Mouse (Mus musculus) adrenal gland, postnatal 25 days (tissue): ENCODE measurements around the gene Zfp553. TPM values are rescaled to one million over a fixed set of nuclear protein-coding genes. Genes with fewer than 3 reads are reported as not detected.
A peak's percentile ranks its signal among the peaks of the same experiment; 100 is the strongest.

Experiments used
- DNase-seq: peaks from one replicate; pipeline ENCODE4 v3.0.0; 2021; ENCODE audit warnings: mixed read lengths
- long read RNA-seq: library from polyadenylated mRNA; stranded (forward); transcript quantifications from one replicate; pipeline ENCODE4 v2.0.0, GENCODE M21; 2021
- total RNA-seq: library from RNA; stranded (reverse); gene quantifications from 2 replicates; pipeline ENCODE4 v1.2.3, GENCODE M21; 2021

Zfp553 gene
- total RNA-seq, result 14.7 and 15.2 TPM in 2 replicates
- long read RNA-seq, transcript Zfp553-201 (2 exons, 3,043 nt), result minor isoform, 11 of 32 reads
- long read RNA-seq, transcript Zfp553-202 (2 exons, 3,342 nt), result major isoform, 15 of 32 reads
- long read RNA-seq, partial matches to known transcripts, result 5 of 32 reads
- long read RNA-seq, other reads (novel, unspliced or antisense), result 0 of 32 reads

DNA sequence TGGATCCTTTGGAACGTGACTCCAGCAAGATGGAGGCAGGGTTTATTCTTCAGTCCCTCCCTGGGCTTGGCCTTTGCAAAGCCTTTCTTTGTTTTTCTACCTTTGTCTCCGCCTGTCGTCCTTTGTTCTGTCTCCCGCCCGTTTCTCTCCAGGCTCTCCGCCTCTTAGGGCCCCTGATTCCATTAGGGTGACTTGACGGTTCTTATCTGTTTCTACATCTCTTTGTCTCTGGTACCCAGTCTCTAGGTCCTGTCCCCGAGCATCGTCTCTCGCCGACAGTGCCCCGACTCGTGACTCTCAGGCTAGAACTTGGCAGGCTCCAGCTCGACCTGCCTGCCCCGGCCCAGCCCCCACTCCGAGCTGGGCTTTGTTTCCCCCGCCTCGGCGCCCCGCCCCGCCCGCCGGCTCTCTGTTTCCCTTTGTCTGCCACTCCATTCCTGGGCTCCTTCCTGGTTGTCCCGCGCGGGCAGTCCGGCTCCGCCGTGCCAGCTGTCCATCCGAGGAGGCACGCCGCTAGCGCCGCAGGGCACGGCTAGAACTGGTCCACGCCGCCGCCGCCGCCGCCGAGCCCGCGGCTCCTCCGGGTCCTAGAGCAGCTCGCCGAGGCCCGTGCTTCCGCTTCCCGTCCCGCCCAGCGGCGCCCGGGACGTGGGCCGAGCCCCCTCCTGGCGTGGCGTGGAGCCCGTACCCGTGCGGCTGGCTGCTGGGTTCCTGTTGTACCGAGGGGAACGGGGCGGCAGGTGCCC lies at the start of gene Zfp553, which contains the start of gene Sept1:
Gene Zfp553, plus strand, starts transcription at position 440 of the 746 bp plus-strand sequence.
Gene Sept1, minus strand, starts transcription at position 509 of the 746 bp plus-strand sequence.
- peak; percentile 87 for DNase-seq

DNA sequence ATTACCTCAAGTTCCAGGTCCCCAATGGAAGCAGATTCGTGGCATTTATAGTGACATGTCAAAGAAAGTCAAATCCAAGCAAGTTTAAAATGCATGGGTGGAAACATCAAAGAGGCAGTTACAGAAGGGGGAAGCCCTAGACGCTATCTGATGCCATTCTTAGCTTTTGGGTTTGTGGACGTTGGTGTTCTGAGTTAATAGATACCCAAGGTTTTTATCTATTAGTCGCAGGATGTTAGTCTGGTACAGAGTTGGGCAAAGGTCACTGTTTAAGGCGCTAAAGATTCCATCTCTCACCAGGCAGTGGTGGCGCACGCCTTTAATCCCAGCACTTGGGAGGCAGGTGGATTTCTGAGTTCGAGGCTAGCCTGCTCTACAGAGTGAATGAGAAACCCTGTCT lies 49.5 kb upstream of the Zfp553 start:
- DNase-seq, result no peak

DNA sequence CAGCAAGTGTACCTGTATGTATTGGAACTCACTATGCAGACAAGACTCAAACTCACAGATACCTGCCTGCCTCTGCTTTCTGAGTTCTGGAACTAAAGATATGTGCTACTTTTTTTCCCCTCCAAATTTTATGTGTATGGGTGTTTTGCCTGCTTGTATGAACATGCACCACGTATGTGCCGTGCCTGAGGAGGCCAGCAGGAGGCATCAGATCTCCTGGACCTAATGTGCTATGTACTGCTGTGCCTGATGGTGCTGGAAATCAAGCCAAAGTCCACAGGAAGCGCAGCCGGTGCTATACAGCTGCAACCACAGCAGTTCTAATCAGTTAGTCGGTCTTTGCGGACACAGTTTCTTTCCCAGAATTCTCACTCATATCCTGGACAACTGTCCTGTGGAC lies 49.0 kb upstream of the Zfp553 start:
- DNase-seq, result no peak

DNA sequence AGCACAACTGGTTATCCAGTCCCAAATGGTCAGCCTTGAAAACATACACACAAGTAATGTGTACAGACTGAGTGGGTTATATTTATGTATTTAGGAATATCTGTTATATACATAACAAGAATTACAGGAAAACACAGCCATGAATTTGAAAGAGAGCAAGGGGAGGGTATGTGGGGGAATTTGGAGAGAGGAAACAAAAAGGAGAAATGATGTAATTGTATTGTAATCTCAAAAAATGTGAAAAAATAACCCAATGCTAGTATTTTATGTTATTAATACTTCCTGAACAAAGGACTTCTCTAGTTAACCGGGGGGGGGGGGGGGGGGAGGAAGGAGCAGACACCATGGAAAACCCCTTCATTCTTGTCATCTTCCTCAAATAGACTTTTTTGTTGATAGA lies 48.1 kb upstream of the Zfp553 start:
- DNase-seq, result no peak

DNA sequence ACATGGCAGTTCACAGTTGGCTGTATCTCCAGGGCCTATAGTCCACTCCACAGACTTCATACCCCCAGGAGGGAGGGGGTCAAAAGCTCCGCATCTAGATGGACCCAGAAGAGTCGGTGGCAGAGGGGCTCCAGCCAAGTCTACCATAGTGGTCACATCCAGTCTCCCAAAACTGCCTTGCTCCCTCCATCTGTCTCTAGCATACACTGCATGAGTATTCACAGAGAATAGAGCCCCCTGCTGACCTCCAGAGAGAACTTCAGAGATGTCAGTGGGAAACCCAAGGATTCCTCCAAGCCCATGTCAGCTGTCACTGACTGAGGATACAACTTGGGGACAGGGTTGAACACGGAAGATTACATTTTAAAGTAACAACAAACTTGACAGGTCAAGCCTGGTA lies 47.3 kb upstream of the Zfp553 start:
- DNase-seq, result no peak

DNA sequence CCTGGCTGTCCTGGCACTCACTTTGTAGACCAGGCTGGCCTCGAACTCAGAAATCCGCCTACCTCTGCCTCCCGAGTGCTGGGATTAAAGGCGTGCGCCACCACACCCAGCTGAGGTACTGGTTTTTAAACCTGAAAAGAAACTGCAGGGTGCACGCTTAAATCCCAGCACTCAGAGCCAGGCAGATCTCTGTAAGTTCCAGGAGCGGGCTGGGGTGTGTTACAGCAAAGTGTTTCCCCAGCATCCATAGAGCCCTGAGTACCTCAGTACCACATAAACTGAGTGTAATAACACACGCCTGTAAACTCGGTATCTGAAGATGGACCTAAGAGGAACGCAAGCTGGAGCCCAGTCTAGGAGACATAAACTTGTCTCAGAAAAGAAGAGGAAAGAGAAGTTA lies 45.5 kb upstream of the Zfp553 start:
- no peak for DNase-seq

DNA sequence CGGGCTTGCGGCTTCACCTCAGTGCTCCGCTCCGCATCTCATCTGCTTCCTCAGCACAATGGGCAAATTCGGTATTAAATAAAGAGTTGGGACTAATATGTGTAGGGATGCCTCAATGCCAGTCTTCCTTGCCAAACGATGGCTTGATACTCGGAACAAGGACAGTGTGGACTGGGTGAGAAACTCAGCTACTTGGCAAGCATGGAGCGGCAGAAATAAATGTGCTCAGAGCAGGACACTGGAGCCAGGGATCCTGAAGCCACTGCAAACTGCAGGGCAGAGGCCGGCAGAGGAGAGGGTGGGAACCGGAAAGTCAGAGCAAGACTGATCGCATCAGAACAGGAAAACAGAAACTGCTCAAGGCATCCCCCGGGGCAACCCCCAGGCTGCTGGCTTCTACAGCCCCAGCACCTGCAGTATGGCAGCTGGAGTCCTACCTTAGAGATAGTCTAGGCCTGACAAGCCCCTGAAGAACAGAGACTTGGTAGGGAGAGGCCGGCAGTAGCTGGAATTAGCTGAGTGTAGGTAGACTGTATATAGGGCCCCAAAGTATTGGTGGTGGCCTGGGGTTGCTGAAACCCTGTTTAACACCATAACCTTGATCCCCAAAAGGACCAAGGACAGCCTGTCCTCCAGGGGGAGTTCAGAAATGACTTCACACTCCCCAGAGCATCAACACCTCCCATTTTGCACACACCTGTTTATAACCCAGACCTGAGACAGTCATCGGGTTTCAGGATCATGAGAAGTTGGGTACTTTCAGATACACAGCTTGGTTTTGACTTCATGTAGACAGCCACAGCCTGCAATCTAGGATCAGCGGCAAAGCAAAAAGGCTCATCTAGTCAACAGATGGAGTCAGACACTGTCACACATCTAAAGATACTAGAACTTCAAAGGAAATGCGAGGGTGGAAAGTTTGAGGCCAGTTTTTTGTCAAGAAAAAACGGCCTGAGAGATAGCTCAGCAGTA lies 44.3 kb upstream of the Zfp553 start:
- DNase-seq, result no peak

DNA sequence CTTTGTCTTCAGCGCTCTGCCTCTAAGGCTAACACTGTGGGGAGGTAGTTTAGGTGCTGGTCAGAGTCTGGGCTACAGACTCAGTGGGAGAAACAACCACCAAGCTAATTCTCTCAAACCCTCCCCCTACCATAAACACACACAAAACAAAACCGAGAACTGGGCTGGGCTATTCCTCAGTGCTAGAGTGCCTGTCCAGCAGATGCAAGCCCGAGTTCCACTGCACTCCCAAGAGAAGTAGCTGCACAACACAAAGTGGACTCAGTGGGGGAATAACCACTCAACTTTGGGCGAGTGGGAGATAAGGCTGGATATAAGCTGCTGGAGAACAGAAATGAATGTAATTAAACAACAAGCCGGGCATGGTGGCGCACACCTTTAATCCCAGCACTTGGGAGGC lies 42.2 kb upstream of the Zfp553 start:
- no peak for DNase-seq

DNA sequence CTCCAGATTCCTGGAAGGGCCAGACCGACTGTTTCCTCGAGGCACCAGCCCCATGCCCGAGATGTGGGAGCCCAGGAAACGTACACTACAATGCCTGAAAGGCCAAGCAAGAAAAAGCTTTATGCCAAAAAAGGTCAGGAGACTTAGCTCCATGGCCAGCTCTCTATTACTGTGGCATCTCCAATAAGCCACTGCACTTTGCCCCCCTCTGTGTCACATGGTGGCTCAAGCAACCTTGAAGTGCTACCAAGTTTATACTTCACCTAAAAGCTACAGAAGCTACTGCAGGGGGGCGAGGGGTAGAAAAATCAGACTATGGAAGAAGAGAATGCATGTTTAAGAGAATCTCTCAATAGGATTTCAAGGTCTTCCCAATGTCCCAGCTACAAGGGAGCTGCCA lies 39.9 kb upstream of the Zfp553 start:
- DNase-seq, result no peak

DNA sequence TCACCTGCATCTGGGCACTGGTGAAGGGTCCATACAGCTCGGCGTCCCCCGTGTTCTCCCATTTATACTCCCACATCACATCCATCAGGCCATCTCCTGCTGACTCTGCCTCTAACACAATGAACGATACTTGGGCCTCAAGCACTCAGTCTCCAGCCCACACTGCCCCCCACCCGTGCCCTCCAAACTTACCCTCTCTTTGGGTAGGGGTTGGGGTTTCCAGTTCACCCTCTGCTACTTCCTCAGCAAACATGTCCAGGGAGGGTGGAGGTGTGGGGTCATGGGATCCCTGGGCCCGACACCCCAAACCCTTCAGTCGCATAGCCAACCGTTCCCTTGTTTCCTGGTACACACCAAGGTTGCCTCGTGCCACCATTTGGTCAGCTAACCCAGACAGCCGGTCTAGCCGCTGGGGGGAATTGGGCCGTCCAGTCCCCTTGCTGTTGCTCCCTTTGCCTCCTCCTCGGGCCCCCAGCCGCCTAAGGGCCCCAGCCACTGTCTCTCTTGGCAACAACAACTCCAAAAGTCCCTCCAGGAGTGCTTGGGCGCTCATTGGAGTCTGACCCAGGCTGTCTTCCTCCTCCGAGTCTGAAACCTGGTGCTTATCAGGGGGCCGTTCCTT lies 38.7 kb upstream of the Zfp553 start:
- DNase-seq, result no peak

DNA sequence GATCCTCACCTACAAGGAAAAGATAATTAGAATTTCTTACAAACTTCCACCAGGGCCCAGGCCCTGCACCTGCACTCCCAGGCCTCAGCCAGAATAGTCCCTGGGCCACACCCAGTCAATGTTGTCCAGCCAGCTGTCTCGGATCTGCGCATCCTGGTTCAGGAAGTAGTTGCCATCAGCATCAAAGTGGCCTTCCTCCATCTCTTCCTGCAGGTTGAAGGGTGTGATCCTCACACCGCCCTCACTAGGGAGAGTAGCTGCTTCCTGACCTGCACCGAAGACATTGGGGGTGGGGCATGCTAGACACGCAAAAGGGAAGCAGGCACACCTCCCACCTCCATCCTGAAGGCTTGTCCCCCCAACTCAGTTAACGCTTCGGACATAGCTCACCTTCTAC lies 38.2 kb upstream of the Zfp553 start:
- no peak for DNase-seq

DNA sequence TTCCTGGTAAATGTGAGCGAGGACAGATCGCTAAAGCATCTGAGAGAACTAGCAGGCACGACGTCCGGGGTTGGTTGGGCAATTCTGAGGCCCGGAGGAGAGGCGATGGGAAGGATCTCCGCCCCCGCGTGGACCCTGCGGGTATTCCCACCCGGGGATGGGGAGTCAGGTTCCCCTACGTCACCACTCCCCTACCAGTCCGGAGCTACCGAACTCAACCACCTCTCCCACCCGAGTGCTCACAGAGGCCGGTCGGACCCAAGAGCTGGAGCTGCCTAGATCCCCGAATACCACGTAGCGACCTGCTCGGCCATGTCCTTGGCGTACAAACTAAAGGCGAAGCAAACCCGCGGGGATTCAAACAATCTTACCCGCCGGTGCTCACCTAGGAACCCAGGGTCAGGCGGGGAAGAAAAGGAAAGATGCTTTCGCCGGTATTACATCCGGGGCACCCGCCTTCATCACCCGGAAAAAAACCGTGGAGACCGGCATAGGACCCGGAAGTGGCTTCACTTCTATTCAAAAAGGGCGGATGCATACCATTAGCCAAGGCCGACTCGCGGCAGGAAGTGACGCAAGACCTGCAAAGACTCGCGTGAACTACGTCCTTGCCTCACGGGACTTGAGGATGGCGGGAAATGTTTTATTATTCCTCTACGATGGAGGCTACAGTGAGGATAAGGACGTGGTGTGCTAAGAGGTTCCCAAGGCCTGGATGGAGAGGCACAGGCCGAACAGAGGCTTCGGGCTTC lies 37.1 kb upstream of the Zfp553 start, which contains the start of gene Cd2bp2:
Gene Cd2bp2, minus strand, starts transcription at position 507 of the 752 bp plus-strand sequence.
- peak; percentile 92 for DNase-seq

DNA sequence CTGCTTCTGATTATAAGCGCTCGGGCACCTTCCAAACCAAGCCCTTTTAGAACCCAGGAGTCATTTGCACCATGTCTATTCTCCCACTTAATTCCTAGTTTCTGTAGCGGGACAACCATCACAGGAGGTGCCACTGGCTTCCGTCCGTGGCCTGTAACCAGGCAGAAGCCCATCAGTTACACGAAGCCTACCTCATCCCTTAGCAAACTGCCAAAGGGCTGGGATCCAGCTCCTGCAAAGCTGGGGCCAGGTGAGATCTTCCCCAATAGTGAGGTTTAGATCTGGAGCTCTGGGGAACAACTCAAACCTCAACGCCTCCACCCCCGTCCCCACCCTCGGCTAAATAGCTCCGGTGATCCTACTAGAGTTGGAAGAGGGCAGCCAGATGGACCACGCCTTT lies 36.4 kb upstream of the Zfp553 start:
- DNase-seq, result no peak

DNA sequence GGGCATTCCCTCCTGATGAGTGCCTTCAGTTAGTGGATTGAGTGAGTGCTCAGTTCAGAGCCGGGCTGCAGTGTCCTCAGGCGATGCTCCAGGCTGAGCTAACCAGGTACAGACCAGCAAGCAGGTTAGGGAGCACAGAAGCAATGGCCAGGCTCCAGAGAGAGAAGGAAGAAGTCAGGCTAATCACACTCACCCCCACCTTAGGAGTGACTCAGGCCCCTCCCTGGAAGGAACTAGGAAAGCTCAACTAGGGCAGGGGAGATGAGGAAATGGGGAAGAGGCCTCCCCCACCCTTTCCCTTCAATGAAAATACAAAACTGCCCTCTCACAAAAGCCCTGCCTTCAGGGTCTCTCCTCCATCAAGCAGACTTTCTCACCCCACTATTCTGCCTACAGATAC lies 26.3 kb upstream of the Zfp553 start:
- no peak for DNase-seq

DNA sequence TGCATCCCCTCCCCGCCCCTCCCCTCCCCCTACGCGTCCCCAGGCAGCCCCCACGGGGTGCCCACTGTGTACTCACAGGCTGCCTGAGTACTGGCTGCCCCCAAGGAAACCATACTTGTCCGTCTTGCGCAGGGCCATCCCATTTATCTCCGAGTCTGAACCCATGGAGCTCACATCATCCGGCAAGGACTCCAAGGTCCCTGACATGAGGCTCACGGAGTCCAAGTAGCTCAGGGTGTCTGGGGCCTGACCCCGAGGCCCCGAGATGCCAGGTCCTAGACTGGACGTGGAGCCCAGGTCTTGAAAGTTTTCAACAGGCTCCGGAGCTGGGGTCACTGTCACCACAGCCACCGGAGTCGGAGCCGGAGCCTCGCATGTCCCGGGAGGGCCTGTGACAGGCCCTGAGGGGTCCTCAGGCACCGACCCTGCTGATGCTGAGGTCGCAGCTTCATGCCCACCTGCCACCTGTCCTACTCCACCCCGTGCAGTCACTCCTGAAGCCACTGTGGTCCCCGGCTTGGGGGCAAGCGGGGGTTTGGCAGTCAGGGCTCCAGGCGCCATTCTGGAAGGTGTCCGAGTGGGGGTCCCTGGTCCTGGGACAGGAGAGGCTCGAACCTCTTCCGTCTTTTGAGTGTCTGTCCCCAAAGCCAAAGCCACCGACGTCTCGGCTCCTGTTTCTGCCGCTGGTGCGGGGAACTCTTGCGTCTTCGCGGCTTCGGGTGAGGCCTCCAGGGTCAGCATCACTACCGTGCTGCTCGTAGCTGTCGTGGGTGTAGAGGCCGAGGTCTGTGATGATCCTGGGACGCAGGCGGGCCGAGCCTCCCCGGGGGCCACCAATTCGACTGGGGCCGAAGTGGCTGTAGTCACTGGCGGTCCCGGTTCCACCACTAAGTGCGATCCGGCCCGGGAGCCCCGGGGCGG lies 25.2 kb upstream of the Zfp553 start:
- DNase-seq, result peak; percentile 41

DNA sequence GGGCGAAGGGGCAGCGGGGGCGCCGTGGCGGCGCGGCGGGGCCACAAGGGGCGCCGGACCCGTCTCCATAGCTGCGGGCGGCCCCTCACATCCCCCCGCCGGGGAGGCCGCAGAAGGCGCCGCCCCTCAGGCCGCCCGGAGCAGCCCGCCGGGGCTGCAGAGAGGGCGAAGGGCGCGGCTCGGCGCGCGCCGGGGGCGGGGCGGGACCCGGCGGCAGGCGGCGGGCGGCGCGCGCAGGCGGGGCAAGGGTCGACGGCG lies 24.6 kb upstream of the Zfp553 start, which contains the start of gene Tbc1d10b:
Gene Tbc1d10b, minus strand, starts transcription at position 174 of the 258 bp plus-strand sequence.
- no peak for DNase-seq

DNA sequence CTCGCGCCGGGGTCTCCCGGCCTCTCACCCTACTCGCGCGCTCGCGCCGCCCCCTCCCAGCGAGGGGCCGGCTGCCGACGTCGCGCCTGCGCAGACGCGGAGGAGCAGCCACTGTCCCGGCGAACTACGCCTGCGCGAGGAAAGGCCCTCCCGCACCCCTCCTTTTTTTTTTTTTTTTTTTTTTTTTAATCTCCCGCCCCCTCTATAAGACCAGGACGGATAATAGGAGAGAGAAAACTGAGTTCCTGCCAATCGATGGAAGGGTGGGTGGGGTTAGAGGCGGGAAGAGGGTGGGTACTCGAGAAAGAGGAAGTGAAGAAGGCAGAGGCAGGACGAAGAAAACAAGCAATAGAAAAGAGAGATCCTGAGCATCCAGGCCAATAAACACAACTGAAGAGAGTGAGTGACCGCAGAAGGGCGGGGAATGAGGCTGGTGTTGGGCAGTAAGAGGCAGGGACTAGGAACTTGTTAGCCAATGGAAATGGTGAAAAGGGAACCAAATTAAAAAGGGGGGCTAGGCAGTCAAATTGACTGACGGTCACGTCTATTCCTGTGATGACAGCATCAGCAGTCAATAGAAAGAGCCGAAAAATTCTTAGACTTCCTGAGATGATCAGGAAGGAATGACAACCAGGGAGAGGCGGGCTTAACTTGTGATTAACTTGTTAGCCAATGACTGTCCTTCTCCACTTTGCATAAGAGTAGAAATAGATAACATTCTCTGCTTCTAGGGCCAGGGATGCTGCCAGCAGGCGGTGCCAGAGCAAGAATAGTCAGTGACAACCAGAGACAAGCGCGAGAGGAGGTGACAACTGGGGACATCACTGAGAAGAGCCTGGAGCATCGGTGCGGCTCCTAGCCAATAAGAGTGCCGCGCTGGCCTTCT lies 24.1 kb upstream of the Zfp553 start, which contains the start of gene Mylpf:
Gene Mylpf, plus strand, starts transcription at position 338 of the 886 bp plus-strand sequence.
- peak; percentile 97 for DNase-seq

DNA sequence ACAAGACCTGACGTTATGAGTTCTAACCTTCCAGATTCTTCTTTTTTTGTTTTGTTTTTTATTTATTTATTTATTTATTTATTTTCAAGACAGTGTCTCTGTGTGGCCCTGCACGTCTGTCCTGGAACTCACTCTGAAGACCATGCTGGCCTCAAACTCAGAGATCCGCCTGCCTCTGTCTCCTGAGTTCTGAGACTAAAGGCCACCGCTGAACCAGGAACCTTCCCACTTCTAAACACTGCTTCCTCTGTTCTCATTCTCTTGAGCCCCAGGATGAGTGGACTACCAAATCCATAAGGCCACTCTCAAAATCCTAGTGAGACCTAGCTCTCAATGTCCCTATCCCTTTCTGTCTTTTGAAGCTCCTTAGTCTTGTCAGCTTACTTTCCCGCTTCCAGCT lies 23.0 kb upstream of the Zfp553 start:
- DNase-seq, result no peak

DNA sequence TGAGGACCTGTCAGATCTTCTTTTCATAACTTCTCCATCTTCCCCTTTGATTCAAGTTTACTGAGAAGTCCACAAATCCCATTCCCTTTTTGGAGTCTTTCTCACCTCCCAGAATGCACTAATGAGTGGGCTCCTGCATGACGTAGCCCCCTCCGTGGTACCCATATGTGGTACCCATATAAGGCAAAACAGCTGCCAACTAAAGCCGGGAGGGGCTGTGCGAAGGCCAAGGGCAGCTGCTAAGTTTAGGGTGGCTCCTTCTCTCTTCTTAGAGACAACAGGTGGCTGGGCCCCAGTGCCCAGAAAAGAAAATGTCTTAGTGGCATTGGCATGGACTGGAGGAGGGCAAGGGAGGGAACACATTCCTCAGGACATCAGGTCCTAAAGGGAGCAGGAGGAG lies 22.6 kb upstream of the Zfp553 start:
- DNase-seq, result no peak
